Mouse (Mus musculus): Measurements from ENCODE around the gene Trpm7. TPM values are rescaled to one million over a fixed set of nuclear protein-coding genes. Genes with fewer than 3 reads are reported as not detected.

Trpm7 gene
- polyA plus RNA-seq, 1 experiment: 7.2 TPM

DNA sequence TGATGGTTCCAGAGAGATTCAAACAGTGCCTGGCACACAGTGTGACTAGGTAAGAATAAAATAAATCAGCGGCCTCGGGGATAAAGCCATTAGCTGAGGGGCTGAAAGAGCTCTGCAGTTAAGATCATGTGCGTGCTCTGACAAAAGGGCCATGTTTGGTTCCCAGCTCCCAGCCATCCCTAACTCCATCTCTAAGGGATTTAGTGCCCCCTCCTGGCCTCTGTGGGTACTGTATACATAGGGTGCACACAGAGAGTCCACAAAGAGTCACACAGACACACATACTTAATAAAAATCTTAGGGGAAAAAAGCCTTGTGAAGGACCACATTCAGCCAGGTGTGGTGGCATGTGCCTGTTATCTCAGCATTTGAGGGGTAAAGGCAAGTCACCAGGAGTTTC lies 108.4 kb downstream of the Trpm7 start:
- 100% methylated on average over 3 of the region's 3 CpGs for WGBS
- Histone ChIP-seq H3K4me3 (replicated peaks; ENCODE audit: extremely low read depth, low read depth, low read length) (no peak overlapping the region), H3K4me1 (ENCODE audit: control insufficient read depth, insufficient read depth, low read length) (no peaks in the 10 kb centered on the region)
- TF ChIP-seq CTCF (IDR thresholded peaks at IDR 0.05; ENCODE audit: insufficient read depth, low read length) (no peak), POLR2A (IDR thresholded peaks at IDR 0.05; ENCODE audit: borderline replicate concordance, extremely low read depth, low read depth, low read length) (no peak)
- no peak for DNase-seq

DNA sequence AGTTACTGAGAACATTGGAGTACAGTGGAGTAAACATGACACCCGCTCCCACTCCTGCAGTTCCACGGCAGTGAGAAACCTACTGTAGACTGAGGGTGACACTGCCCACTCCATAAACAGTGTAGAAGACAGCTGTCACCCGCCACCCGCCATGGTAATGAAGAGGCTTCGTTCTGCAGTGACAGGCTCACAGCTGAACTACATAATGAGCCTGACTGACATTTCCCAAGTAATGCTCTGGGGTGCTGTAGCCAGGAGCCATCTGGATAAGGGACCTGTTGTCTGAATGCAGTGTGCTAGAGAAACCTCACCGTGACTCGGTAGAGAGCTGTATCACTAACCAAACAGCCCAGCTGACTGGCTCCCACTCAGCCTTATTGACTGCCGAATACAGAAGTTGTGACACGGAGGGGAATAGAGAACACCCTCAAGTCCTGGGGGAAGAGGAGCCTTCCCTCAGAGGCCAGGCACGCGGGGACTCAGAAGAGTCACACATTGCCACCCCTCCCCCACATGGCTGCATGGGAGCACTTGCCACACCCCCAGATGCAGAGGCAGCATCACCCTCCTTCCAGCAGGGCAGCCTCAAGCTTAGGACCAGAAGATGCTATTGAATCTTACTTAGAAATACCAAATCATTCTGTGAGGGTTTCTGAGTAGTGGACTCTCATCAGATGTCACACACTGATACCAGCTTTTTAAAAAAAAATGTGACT lies 110.0 kb downstream of the Trpm7 start:
- Histone ChIP-seq H3K4me1 (ENCODE audit: control insufficient read depth, insufficient read depth, low read length) (no peaks in the 10 kb centered on the region), H3K4me3 (replicated peaks; ENCODE audit: extremely low read depth, low read depth, low read length) (no peak overlapping the region)
- DNase-seq: no peak
- TF ChIP-seq POLR2A (IDR thresholded peaks at IDR 0.05; ENCODE audit: borderline replicate concordance, extremely low read depth, low read depth, low read length): no peak
- no peak for TF ChIP-seq CTCF (IDR thresholded peaks at IDR 0.05; ENCODE audit: insufficient read depth, low read length)
- WGBS: 39% methylated on average over 11 of the region's 11 CpGs

DNA sequence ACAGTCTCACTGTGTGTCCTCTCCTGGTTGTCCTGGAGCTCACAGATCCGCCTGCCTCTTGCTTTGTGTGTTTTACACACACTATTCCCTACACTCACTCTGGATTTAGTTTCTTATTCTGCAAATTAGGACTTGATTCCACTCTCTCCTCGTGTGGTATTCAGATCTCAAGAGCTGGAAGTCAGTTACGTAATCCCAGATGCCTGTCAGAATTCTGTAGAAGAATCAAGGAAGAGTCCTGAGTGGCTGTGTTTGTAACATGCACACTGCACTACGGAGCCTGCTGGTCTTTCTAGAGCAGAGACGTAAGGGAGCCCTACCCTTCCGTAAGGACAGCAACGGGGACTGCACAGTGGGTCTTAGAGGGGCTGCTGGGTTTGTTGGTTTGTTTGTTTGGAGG lies 116.7 kb downstream of the Trpm7 start:
- DNase-seq: no peak
- 77% methylated on average over 7 of the region's 7 CpGs for WGBS
- H3K4me3 ChIP-seq (replicated peaks; ENCODE audit: extremely low read depth, low read depth, low read length): no peak overlapping the region
- no peaks in the 10 kb centered on the region for H3K4me1 ChIP-seq (ENCODE audit: control insufficient read depth, insufficient read depth, low read length)
- TF ChIP-seq POLR2A (IDR thresholded peaks at IDR 0.05; ENCODE audit: borderline replicate concordance, extremely low read depth, low read depth, low read length): no peak
- TF ChIP-seq CTCF (IDR thresholded peaks at IDR 0.05; ENCODE audit: insufficient read depth, low read length): no peak

DNA sequence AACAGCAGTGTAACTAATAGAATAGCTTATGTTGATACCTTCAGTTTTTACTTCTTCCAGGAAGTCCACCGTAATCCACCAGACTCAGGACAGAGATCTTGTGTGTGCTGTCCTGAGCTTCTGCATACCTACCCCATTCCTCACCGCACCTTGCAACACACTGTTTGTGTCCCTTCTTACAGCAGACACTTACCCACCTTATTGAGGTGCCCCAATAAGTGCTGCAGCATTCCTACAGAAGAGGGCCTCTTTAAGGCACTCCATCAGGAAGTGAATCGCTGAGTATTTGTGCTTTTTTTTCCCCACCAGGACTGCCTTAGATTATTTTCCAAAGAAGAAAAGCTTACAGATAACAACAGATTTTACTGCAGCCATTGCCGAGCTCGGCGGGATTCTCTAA lies 120.4 kb downstream of the Trpm7 start:
- TF ChIP-seq CTCF (IDR thresholded peaks at IDR 0.05; ENCODE audit: insufficient read depth, low read length) (no peak), POLR2A (IDR thresholded peaks at IDR 0.05; ENCODE audit: borderline replicate concordance, extremely low read depth, low read depth, low read length) (no peak)
- Histone ChIP-seq H3K4me3 (replicated peaks; ENCODE audit: extremely low read depth, low read depth, low read length) (no peak overlapping the region), H3K4me1 (ENCODE audit: control insufficient read depth, insufficient read depth, low read length) (no peaks in the 10 kb centered on the region)
- WGBS: 75% methylated on average over 6 of the region's 6 CpGs
- no peak for DNase-seq

DNA sequence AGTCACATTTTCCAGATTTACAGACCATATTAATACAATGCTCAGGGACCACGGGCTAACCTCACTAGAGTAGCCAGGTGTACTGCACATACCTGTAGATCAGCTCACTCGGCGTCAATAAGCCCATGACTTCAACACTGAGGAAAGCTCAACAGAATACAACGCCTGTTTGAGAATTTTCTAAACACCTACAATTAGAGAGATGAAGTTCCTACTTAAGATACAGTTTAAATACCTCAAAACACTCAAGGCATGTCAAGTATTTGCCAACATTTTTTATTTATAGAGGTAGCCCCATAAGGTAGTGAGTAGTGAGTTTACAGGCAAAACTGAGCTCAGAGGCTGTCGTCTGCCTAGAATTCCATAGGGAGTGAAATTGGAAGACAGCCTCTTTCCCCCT lies 132.6 kb downstream of the Trpm7 start:
- Histone ChIP-seq H3K4me3 (replicated peaks; ENCODE audit: extremely low read depth, low read depth, low read length) (no peak overlapping the region), H3K4me1 (ENCODE audit: control insufficient read depth, insufficient read depth, low read length) (no peaks in the 10 kb centered on the region; the same call in 1 of the 2 replicates)
- no peak for TF ChIP-seq POLR2A (IDR thresholded peaks at IDR 0.05; ENCODE audit: borderline replicate concordance, extremely low read depth, low read depth, low read length)
- TF ChIP-seq CTCF (IDR thresholded peaks at IDR 0.05; ENCODE audit: insufficient read depth, low read length): no peak
- 62% methylated on average over 5 of the region's 5 CpGs for WGBS
- no peak for DNase-seq

Other genes with a start within 250 kb of the Trpm7 start
- 7.1 and 11.6 TPM in 2 replicates for gene Gabpb1, start 199.9 kb downstream of the Trpm7 start, polyA plus RNA-seq (2012; rRNA removed)
- gene Usp8, start 168.9 kb downstream of the Trpm7 start, polyA plus RNA-seq (2012; rRNA removed): 22.9 and 23.9 TPM in 2 replicates
- gene Usp50, start 92.8 kb downstream of the Trpm7 start, polyA plus RNA-seq (2012; rRNA removed): 0.49 and 0.84 TPM in 2 replicates
- gene Sppl2a, start 57.0 kb upstream of the Trpm7 start, polyA plus RNA-seq (2012; rRNA removed): 13.1 and 23.0 TPM in 2 replicates
- gene Ap4e1, start 132.5 kb upstream of the Trpm7 start, polyA plus RNA-seq (2012; rRNA removed): 2.8 and 3.8 TPM in 2 replicates
- gene Blvra, start 194.4 kb upstream of the Trpm7 start, polyA plus RNA-seq (2012; rRNA removed): 5.6 and 13.3 TPM in 2 replicates